Mouse (Mus musculus) erythroblast, embryonic 14.5 days (primary cell): Measurements from ENCODE around the gene Hps1.

Source experiments
- GATA1 ChIP-seq: IDR thresholded peaks from 2 replicates; pipeline ENCODE4 v1.6.1; 2012; ENCODE audit warnings: low read length, inconsistent platforms, mixed read lengths
- TAL1 ChIP-seq: IDR thresholded peaks from 3 replicates; pipeline ENCODE4 v1.6.1; 2012; ENCODE audit warnings: low read length, inconsistent platforms, mixed read lengths

- TF ChIP-seq TAL1, result no peak
- no peak for TF ChIP-seq GATA1
These were observed 36.5 kb downstream of the Hps1 start for GRCm38 (mm10) chr19:42743261-42743660.
